Mouse (Mus musculus) monocyte, adult 2 months (primary cell): ENCODE measurements around the gene Agbl3.

Experiments
- DNase-seq, 2 experiments: peaks; one replicate each; pipeline ENCODE4 v3.0.0; 2022; ENCODE audit warnings: low spot score in 2 of 2, low read depth in 1 of 2

Agbl3 gene

DNA sequence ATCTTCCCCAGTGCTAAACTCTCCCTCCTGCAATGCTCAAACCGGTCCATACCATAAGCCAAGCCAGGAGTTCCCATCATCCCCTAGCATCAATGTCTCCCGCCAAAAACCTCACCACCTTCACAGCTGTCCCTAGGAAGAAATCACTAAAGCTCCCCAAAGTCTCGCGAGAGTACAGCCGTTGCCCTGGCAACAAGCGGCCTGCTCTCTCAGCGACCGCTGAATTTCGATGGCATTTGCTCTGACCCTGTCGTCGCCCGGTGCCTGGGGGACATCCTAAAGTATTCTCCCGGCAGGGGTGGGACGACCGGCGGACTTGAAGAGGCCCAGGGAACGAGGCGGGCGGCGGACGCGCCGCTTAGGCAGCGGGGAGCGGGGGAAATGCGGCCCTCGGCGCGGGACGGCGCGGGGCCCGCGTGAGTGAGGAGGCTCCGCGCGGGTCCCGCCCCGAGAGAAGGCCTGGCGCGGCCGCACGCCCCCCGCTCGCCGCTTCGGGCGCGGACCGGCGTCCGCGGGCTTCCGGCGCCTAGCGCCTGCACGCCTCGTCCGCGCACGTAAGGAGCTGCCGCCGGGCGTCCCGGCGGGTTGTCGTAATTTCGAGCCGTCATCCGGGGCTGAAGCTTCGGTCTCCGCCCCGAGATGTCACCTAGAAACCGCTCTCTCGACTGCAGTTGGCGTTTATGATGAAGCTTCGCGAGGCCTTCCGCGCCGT lies at the start of gene Agbl3:
Agbl3 (plus strand) TSS at position 202 of the 712 bp plus-strand sequence.
- peak; percentile 68 to 84 for DNase-seq

DNA sequence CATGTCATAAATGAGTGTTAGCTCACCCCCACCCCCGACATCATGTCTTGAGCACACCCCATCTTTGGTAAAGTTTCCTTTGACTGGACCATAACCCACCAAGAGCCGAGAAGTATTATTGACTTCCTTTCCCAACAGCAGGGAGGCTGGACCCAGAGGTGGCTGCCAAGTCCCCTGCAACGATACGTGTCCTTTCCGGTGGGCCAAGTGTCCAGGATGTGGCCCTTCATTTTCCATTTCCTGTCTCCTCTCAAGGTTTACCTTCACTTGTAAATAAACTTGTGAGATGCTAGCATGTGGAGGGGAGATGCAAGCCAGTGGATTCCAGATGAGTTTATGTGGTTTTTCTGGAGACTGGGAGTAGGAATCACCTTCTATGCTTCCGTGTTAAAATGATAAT lies 49.2 kb upstream of the Agbl3 start:
- DNase-seq, result no peak

DNA sequence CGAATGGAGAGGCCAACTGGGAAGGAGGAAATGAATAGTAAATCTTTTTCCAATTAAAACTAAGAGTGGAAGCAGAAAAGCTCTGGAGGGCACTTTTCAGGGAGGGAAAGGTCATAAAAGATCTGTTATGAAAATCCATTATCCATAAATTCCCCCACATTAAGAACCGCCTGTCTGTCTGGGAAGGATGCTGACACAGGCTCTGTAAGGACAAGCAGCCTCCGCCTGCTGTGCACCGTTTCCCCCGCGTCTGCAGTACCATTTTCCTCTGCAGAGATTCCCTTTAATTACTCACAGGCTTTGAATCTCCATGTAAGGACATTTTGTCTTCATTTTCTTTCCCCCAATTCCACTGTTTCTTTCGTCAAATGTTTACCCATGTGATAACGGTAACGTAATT lies 48.7 kb upstream of the Agbl3 start:
- DNase-seq, result no peak

DNA sequence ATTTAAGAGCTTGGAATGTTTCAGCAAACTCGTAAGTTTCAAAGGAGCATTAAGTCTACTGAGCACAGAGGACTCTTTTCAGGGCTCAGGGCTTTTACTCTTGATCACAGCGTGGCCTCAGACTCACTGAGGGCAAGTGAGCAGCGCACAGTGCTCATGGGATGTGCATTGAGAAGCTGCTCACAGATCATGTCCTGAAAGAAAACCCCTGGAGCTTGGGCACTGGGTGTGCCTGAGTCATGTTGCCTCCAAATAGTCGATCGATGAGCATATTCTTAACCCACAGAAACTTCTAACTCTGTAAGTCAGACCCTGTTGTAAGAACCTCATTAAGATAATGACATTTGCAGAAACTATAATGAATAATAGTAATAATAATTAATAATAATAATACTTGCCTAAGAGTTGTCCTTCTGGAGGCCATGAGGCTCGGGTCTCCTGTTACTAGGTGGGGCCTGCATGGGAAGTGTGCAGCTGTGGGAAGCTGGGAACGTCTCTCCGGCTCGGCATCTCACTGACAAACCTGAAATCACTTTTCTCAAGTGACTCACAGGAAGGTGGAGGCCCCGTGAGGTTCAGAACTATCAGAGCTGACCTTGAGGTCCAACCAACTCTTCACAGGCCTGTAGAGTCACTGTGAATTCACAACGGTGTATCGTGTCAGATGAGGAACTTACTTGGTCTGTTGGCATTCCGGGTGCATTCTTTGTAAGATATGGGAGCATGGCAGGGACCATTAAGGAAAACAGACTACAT lies 45.1 kb upstream of the Agbl3 start:
- no peak for DNase-seq

DNA sequence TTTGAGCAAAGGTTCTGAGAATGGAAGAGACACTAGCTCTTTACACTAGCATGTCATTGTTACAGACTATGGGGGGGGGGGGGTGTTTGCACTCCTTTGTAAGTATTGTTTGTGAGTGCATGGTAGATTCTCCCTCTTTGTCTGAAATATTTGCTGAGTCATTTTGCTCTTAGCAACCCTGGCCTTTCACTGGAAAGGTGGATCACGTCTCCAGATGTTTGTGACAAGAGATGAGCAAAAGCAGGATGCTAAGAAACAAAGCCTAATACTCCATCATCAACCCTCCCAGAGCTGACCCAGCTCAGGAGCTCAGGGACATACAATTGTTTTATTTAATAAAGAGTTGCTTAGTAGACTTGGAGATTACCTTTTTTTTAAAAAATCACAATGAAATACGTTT lies 43.3 kb upstream of the Agbl3 start:
- no peak for DNase-seq

DNA sequence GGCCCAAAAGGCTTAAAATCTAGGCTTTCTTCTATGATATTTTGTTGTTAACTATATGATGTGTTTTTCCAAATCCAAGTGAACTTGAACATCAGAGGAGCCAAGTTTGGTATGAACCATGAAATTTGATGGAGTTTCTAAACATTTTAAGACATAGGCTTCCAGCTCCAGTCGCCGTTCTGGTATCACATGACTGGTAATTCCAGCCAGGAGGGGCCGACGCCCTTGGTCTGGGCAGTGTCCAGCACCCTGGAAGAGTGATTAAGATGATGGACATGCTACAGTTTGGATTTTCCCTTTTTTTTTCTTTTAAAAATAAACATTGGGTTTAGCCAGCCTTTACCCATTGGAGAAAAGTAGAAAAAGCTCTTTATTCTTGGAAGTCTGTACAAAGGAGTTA lies 36.3 kb upstream of the Agbl3 start:
- no peak for DNase-seq

DNA sequence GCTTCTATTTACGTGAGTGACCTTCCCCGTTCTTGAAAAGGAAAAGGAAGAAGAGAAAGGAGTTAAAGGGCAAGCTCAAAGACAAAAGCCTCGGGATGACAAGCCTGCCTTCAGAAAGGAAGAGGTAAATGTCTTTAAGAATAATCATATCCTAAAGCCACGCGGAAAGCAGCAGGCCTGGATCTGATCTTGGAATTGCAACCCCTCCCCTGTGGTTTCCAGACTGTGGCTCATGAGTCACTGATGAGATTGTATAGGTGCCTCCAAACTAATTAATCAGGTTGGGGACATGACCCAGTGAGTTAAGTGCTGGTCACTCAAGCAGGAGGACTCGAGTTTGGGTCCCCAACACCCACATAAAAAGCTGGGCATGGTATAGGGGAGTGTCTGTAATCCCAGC lies 32.4 kb upstream of the Agbl3 start:
- no peak for DNase-seq

DNA sequence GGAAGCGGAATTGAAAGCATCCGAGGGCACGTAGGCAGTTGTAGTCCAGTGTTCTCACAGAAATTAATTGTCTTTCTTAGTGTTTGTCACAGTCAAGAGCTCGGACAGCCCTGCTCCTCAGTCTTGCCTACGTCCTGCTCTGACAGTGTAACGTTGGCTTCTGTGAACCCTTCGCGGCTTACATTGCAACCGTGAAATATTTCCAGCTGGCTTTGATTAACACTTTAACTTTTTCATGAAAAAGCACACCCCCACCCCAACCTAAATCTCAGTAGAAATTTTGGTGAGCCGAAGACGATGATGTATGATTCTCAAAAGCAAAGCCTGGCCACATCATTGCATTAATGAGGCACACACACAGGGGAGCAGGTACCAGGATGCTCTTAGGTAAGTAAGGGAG lies 31.7 kb upstream of the Agbl3 start:
- DNase-seq, result no peak

DNA sequence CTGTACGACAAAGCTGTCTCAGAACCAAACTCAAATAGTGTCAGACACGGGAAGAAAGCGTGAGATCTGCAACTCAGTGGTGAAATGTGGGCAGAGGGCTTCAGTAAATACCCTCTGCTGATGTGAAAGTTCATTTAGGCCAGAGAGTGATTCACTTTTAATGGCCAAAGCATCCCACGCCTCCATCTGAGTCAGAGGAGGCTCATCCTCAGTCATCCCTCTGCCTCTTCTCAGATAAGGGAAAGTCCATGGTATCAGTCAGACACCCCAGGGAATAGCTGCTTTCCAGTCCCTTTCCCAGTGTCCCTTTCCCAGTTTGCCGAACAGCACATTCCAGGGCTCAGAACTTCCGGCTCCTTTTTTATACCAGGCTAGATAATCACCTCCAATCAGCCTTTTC lies 30.7 kb upstream of the Agbl3 start:
- no peak for DNase-seq

DNA sequence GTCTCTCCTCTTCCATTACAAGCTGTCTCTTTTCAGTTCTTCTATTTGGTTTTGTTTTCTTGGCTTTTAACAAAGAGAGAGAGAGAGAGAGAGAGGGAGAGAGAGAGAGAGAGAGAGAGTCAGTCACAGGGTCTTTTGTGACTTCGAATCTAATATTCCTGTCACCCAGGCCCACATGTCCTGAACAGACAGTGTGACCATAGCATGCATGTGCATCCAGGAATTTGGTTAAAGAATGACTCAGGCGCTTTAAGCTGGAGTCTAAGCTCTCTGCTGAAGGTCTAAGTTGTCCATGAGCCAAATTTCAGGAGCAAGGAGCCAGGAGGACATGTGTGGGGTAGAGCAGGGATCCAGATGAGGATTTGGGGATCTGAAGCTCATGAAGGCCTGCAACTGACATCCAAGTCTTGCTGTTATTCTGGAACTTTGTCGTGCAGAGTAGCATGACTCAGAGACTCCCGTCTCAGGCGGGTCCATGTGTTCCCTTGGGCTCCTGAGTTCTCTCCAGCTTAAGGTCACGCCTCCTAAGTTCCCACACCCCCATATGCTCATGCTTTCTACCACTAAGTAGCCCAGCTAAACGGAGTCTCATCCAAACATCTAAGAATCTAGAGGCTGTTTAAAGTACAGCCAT lies 29.6 kb upstream of the Agbl3 start:
- no peak for DNase-seq

DNA sequence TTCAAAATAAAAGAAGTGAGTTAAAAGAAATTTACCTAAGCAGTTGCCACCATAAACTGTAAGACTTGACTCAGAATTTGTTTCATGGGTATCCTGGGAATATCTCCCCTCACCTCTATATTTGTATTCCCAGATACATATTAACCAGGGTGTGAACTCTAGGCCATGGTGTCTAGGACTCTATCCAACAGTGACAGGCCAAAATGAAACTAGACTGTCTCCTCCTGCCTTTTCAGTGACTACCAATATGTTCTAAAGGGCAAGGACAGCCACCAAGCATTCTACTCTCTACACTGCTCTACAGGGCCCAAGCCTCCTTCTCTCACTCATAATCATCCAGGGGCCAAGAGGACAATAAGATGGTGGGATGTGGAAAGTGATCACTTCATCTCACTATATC lies 28.6 kb upstream of the Agbl3 start:
- DNase-seq, result no peak

DNA sequence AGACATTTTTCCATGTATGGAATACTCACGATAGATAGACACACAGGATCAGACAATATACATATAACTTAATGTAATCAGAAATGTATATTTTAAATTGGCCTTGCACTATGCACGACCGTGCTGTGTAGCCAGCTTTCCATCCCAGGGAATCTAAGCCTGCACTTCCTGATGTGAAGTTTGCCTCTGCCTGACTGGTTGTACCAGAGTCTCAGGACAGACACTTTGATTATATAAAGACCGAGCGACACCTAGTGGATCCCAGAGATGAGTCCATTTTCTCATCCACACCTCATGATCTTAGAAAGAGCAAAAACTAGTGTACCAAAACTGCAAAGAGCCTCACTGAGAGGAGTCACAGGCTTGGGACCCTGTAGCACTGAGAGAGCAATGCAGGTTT lies 25.8 kb upstream of the Agbl3 start:
- no peak for DNase-seq

DNA sequence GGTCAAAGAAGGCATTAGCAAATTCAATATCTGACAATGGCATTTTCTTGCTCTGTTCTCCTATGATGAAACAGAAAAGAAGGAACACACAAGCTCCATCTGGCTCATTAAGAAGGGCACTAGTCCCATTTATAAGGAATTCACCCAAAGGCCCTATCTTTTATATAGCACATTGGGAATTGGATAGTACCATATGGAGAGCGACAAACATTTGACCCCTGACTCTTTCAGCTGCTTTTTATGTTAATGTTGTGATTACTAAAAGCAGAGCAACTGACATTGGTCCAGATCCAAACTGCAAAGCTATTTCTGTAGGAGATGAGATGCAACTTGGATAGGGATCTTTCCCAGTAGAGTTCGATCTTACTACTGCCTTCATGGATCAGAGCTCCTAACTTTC lies 21.9 kb upstream of the Agbl3 start:
- no peak for DNase-seq

DNA sequence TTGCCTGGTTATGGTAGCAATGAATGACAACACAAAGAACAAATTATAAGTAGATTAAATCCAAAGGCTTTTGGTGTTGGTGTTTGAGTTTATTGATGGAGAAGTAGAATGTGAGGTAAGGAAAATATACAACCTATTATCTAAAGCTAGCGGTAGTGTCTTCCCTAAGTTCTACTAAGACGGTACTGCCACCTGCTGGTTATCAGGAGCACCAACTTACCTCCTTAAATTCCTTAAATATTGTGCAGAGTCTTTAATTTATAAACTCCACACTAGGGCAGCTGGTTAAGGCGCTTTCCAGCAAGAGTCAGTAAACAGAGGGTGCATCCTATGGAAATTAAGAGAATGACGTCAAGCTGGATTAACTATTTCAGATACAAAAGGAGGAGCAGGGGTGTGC lies 20.2 kb upstream of the Agbl3 start:
- DNase-seq, result no peak

DNA sequence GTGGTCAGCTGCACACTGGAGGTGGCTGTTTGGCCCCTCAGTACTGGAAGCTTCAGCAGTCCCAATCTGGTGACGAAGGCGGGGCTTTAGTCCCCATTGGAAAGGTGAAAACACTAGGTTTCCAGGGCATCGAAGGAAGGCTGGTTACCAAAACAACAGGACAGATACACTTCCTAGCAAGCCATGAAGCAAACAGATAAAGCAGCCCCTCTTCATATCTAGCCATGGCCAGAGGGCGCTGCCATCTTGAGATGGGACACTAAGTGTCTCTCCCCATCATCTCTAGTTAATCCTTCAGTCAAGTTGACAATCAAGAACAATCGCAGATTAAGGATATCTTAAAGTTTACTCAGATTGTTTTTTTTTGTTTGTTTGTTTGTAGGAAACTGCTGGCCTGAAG lies 14.5 kb upstream of the Agbl3 start:
- no peak for DNase-seq

DNA sequence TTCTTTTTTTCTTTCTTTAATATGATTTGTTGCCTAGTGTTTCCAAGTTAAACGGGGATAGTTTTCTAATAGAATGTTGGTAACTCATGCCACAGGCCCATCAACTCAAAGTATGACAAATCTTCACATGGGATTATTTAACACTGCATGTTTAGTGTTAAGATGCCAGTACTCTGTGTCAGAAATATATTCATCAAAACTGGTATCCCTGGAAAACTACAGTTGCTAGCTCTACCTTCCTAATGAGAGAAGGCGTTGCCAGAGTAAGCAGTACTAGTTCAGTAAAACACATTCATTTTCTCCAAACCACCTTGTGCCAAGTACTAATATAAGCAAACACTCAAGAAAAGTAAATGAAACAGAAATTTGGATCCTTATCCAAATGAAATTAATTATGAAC lies 10.2 kb upstream of the Agbl3 start:
- DNase-seq, result no peak

DNA sequence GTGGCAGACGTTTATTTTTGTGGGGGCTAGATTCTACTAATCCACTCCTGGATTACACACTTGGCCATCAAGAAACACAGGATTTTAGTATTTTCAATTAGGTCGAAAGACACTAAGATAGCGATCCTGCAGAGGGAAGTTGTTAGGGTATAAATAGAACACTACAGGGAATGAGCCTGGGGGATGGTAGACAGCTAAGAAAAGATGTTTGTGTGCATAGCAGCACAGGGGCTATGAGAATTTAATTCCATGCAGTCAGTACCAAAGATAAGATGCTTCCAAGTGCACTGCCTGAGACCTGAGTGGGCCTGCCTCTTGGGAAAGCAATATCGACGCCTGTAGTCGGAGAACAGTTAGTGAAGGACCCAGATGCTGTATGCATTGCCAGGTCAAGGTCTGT lies 9.7 kb upstream of the Agbl3 start:
- DNase-seq, result no peak

DNA sequence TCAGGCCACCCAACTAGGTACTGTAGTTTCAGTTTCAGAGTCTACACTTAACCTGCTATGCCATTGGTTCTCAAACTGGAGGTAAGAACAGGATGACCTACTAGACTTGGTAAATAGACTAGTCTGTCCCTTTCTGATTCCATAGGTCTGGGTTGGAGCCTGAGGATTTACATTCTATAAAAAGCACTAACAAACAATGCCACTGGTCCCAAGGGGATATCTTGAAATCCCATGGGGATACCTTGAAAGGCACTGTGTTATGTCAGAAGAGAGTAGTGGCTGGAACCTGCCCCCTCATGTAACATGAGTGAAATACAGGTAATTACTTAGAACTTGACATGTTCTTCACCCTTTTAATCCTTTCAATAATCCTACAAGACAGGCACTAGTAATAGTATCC lies 3.8 kb upstream of the Agbl3 start:
- DNase-seq, result no peak

DNA sequence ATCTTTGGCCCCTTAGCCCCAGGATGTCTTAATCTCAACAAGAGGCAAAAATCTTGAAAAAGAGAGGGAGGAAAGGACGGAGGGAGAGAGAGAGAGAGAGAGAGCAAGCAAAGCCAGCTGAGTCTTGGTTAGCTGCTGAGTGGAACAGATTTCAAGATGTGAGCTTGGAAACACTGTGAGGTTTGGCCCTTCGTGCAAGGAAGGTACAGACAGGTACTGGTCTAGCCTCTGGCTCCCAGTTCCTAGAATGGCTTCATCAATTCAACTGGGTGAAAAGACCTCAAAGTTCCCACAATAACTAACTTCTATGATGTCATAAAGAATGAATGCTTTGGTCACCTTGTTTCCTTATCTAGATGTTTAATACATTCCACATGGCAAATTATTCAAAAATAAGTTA lies 3.1 kb upstream of the Agbl3 start:
- DNase-seq, result no peak

DNA sequence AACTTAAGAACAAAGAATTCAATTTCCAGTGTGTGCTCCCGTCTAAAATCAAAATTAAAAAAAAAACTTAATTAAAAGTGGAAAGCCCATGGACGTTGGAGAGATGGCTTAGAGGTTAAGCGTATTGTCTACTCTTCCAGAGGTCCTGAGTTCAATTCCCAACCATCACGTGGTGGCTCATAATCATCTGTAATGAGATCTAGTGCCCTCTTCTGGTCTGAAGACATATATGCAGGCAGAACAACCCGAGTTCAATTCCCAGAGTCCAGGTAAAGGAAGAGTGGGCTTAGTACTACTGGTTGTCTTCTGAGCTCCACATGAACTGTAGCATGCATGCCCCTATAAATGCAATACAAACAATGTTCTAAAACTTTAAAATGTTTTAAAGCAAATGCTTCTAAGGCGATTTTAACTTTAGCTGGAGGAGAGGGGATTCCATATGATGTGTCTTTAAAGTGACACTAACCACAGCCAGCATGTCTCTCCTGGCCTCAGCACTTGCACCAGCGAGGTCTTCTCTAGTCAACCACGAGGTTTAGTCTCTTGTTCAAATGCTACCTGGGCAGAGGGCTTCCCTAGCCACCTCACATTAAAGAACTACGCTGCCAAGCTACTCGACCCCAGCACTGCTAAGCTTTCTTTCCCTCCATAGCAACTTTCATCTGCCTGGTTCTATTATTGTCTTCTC lies 2.1 kb upstream of the Agbl3 start:
- DNase-seq, result no peak

DNA sequence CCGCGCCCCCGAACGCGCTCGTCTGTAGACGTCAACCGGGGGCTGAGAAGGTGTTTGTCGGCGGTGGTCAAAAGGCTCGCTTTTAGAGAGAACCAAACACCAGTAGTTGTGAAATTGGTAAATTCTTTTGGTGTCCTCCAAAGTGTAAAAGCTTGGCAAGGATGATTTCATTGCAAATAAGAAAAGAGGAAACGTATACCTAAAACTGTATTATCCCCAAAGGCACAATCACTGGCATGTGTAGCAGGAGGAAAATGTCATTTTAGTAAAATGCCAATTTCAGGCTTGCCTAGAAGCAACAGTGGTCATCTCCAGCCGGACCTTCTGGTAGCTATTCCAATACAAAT lies 684 bp downstream of the Agbl3 start:
- DNase-seq, result no peak

DNA sequence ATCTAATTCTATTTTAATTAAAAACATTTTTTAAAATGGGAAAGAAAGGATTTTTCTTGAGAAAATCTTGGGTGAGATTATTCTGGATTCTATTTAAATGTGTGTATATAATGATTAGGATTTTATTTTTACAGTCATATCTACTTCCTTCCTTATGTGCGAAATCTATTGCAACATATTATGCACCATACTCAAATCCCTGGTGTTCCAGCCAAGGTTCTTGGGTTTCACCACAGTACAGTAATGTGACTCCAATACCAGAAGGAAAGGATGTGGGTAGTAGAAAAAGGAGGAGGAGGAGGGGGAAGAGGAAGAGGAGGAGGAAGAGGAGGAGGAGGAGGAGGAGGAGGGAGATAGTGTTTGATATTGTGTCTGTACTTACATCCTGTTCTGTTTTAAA lies 2.3 kb downstream of the Agbl3 start:
- no peak for DNase-seq
